Mouse (Mus musculus): ENCODE data around the gene Agbl5. TPM values are rescaled to one million over a fixed set of nuclear protein-coding genes. Genes with fewer than 3 reads are reported as not detected.

Gene Agbl5
- polyA plus RNA-seq, 1 experiment from 2014 or later, result 24.1 TPM

- Histone ChIP-seq H3K4me3 (ENCODE audit: low read depth, low read length) (no peak overlapping the region), H3K27ac (ENCODE audit: low read length) (no peak overlapping the region), H3K4me1 (ENCODE audit: control insufficient read depth, insufficient read depth, low read length) (no peaks in the 10 kb centered on the region; the same call in 1 of the 2 replicates), H3K4me2 (ENCODE audit: low read length) (no peak overlapping the region), H3K9ac (ENCODE audit: low read depth, low read length) (no peak overlapping the region), H3K36me3 (ENCODE audit: control insufficient read depth, insufficient read depth, low read length) (0 out of 2 replicates have a peak, but pooled peaks cover 6% of the 10 kb centered on the region), H3K9me3 (replicated peaks; ENCODE audit: control insufficient read depth, low read length, poor library complexity, severe bottlenecking) (no peaks in the 10 kb centered on the region), H3K27me3 (ENCODE audit: control insufficient read depth, insufficient read depth, low read depth, low read length) (no peaks in the 10 kb centered on the region)
- no peak for ATAC-seq
- 87% methylated on average over 4 of the region's 4 CpGs for WGBS
Observed at GRCm38 (mm10) chr5:30931378-30931777, 42.9 kb downstream of the Agbl5 start.

GRCm38 (mm10) chr5:30933705-30934104 is 45.2 kb downstream of the Agbl5 start:
- no peak overlapping the region for H3K4me3 ChIP-seq (ENCODE audit: low read depth, low read length)
- no peaks in the 10 kb centered on the region for H3K9me3 ChIP-seq (replicated peaks; ENCODE audit: control insufficient read depth, low read length, poor library complexity, severe bottlenecking)
- H3K27ac ChIP-seq (ENCODE audit: low read length), result no peak overlapping the region
- ATAC-seq, result no peak
- H3K4me2 ChIP-seq (ENCODE audit: low read length), result no peak overlapping the region
- no peaks in the 10 kb centered on the region for H3K27me3 ChIP-seq (ENCODE audit: control insufficient read depth, insufficient read depth, low read depth, low read length)
- H3K36me3 ChIP-seq (ENCODE audit: control insufficient read depth, insufficient read depth, low read length), result 0 out of 2 replicates have a peak, but pooled peaks cover 6% of the 10 kb centered on the region
- no peak overlapping the region for H3K9ac ChIP-seq (ENCODE audit: low read depth, low read length)
- whole genome bisulfite sequencing, result 62% methylated on average over 5 of the region's 5 CpGs
- H3K4me1 ChIP-seq (ENCODE audit: control insufficient read depth, insufficient read depth, low read length), result no peaks in the 10 kb centered on the region

GRCm38 (mm10) chr5:30934725-30935461 is 46.4 kb downstream of the Agbl5 start:
- Histone ChIP-seq H3K36me3 (ENCODE audit: control insufficient read depth, insufficient read depth, low read length) (0 out of 2 replicates have a peak, but pooled peaks cover 6% of the 10 kb centered on the region), H3K4me3 (ENCODE audit: low read depth, low read length) (no peak overlapping the region), H3K9me3 (replicated peaks; ENCODE audit: control insufficient read depth, low read length, poor library complexity, severe bottlenecking) (no peaks in the 10 kb centered on the region), H3K4me2 (ENCODE audit: low read length) (no peak overlapping the region), H3K4me1 (ENCODE audit: control insufficient read depth, insufficient read depth, low read length) (no peaks in the 10 kb centered on the region), H3K9ac (ENCODE audit: low read depth, low read length) (no peak overlapping the region), H3K27ac (ENCODE audit: low read length) (no peak overlapping the region), H3K27me3 (ENCODE audit: control insufficient read depth, insufficient read depth, low read depth, low read length) (no peaks in the 10 kb centered on the region)
- WGBS, result 85% methylated on average over 5 of the region's 5 CpGs
- ATAC-seq, result no peak

- Histone ChIP-seq H3K27me3 (ENCODE audit: control insufficient read depth, insufficient read depth, low read depth, low read length) (no peaks in the 10 kb centered on the region), H3K9ac (ENCODE audit: low read depth, low read length) (no peak overlapping the region), H3K4me2 (ENCODE audit: low read length) (no peak overlapping the region), H3K27ac (ENCODE audit: low read length) (no peak overlapping the region), H3K4me1 (ENCODE audit: control insufficient read depth, insufficient read depth, low read length) (0 out of 2 replicates have a peak, but pooled peaks cover 4% of the 10 kb centered on the region), H3K9me3 (replicated peaks; ENCODE audit: control insufficient read depth, low read length, poor library complexity, severe bottlenecking) (no peaks in the 10 kb centered on the region), H3K4me3 (ENCODE audit: low read depth, low read length) (no peak overlapping the region), H3K36me3 (ENCODE audit: control insufficient read depth, insufficient read depth, low read length) (no peaks in the 10 kb centered on the region)
- no peak for ATAC-seq
- WGBS, result 97% methylated on average over 2 of the region's 2 CpGs
Observed at GRCm38 (mm10) chr5:30943004-30943403, 54.5 kb downstream of the Agbl5 start.

GRCm38 (mm10) chr5:30944344-30944743 is 55.9 kb downstream of the Agbl5 start:
- peak overlapping the region; percentile 63 for H3K4me3 ChIP-seq (ENCODE audit: low read depth, low read length)
- no peaks in the 10 kb centered on the region for H3K36me3 ChIP-seq (ENCODE audit: control insufficient read depth, insufficient read depth, low read length)
- H3K4me1 ChIP-seq (ENCODE audit: control insufficient read depth, insufficient read depth, low read length), result peaks cover 8% of the 10 kb centered on the region; the same call in 1 of the 2 replicates
- 0 out of 2 replicates have a peak overlapping the region, but pooled peaks have one; percentile 89 for H3K9ac ChIP-seq (ENCODE audit: low read depth, low read length)
- peak overlapping the region; percentile 79 for H3K4me2 ChIP-seq (ENCODE audit: low read length)
- H3K27me3 ChIP-seq (ENCODE audit: control insufficient read depth, insufficient read depth, low read depth, low read length), result no peaks in the 10 kb centered on the region
- H3K27ac ChIP-seq (ENCODE audit: low read length), result no peak overlapping the region
- H3K9me3 ChIP-seq (replicated peaks; ENCODE audit: control insufficient read depth, low read length, poor library complexity, severe bottlenecking), result no peaks in the 10 kb centered on the region
- ATAC-seq, result no peak
- 88% methylated on average over 6 of the region's 6 CpGs for WGBS

- Histone ChIP-seq H3K4me1 (ENCODE audit: control insufficient read depth, insufficient read depth, low read length) (peaks cover 11% of the 10 kb centered on the region), H3K27ac (ENCODE audit: low read length) (peak within 1 kb of the TSS; percentile 33), H3K36me3 (ENCODE audit: control insufficient read depth, insufficient read depth, low read length) (no peaks in the 10 kb centered on the region), H3K4me3 (ENCODE audit: low read depth, low read length) (peak within 1 kb of the TSS; percentile 63), H3K27me3 (ENCODE audit: control insufficient read depth, insufficient read depth, low read depth, low read length) (no peaks in the 10 kb centered on the region), H3K9me3 (replicated peaks; ENCODE audit: control insufficient read depth, low read length, poor library complexity, severe bottlenecking) (no peaks in the 10 kb centered on the region), H3K4me2 (ENCODE audit: low read length) (peak within 1 kb of the TSS; percentile 79), H3K9ac (ENCODE audit: low read depth, low read length) (peak within 1 kb of the TSS; percentile 89)
- 5% methylated on average over 44 of the region's 44 CpGs for WGBS
- ATAC-seq, result peak; percentile 76
Observed at GRCm38 (mm10) chr5:30944956-30945781, 56.7 kb downstream of the Agbl5 start, which contains the start of gene Cgref1. Gene Cgref1 (minus strand): TSS chr5:30945591.

- Histone ChIP-seq H3K4me2 (ENCODE audit: low read length) (no peak overlapping the region), H3K9ac (ENCODE audit: low read depth, low read length) (no peak overlapping the region)
- 84% methylated on average over 5 of the region's 5 CpGs for WGBS
Observed at GRCm38 (mm10) chr5:30948620-30949019, 60.1 kb downstream of the Agbl5 start.

GRCm38 (mm10) chr5:30949654-30950326 is 61.3 kb downstream of the Agbl5 start:
- Histone ChIP-seq H3K4me1 (ENCODE audit: control insufficient read depth, insufficient read depth, low read length) (peaks cover 15% of the 10 kb centered on the region), H3K27ac (ENCODE audit: low read length) (peak overlapping the region; percentile 56), H3K27me3 (ENCODE audit: control insufficient read depth, insufficient read depth, low read depth, low read length) (no peaks in the 10 kb centered on the region), H3K4me2 (ENCODE audit: low read length) (peak overlapping the region; percentile 94), H3K9ac (ENCODE audit: low read depth, low read length) (peak overlapping the region; percentile 65), H3K4me3 (ENCODE audit: low read depth, low read length) (peak overlapping the region; percentile 61), H3K36me3 (ENCODE audit: control insufficient read depth, insufficient read depth, low read length) (peaks cover 19% of the 10 kb centered on the region), H3K9me3 (replicated peaks; ENCODE audit: control insufficient read depth, low read length, poor library complexity, severe bottlenecking) (no peaks in the 10 kb centered on the region)
- ATAC-seq, result peak; percentile 81
- under 1% methylated on average over 31 of the region's 31 CpGs for WGBS

More at GRCm38 (mm10) chr5:30948620-30949019, 60.1 kb downstream of the Agbl5 start:
- no peak overlapping the region for H3K27ac ChIP-seq (ENCODE audit: low read length)
- peaks cover 8% of the 10 kb centered on the region; the same call in 1 of the 2 replicates for H3K36me3 ChIP-seq (ENCODE audit: control insufficient read depth, insufficient read depth, low read length)
- H3K4me1 ChIP-seq (ENCODE audit: control insufficient read depth, insufficient read depth, low read length), result peaks cover 19% of the 10 kb centered on the region
- H3K27me3 ChIP-seq (ENCODE audit: control insufficient read depth, insufficient read depth, low read depth, low read length), result no peaks in the 10 kb centered on the region
- H3K4me3 ChIP-seq (ENCODE audit: low read depth, low read length), result no peak overlapping the region
- no peaks in the 10 kb centered on the region for H3K9me3 ChIP-seq (replicated peaks; ENCODE audit: control insufficient read depth, low read length, poor library complexity, severe bottlenecking)
- no peak for ATAC-seq
